Mouse (Mus musculus) lung, postnatal 14 days (tissue): ENCODE measurements around the gene Olfr709-ps1.
"Not testable (repeated sequence)": the region's sequence is repeated elsewhere in the genome, so short reads cannot be mapped to it uniquely, and the experiment has no call there.

ENCODE experiments used
- DNase-seq: peaks from one replicate; pipeline ENCODE4 v3.0.0; 2021

The Olfr709-ps1 gene

DNA sequence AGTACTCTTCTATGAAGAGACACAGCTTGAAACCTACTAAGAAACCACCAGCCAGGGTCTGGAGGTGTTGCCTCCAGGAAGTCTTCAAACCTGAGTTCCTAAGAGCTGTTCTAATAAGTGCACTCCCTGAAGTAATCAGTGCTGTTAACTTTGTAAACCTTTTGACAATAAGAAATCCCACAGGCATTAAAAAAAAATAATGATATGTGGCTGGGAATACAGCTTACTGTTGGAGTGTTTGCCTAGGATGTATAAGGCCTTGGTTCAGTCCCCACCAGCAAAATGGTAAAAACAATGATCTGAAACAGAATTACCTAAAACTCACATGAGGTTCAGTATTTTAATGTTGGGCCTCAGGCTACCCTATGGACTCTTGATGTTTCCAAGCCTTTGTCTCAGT is at the start of gene Olfr709-ps1:
Gene Olfr709-ps1, minus strand, starts transcription at position 101 of the 400 bp plus-strand sequence.
- DNase-seq, result no peak

DNA sequence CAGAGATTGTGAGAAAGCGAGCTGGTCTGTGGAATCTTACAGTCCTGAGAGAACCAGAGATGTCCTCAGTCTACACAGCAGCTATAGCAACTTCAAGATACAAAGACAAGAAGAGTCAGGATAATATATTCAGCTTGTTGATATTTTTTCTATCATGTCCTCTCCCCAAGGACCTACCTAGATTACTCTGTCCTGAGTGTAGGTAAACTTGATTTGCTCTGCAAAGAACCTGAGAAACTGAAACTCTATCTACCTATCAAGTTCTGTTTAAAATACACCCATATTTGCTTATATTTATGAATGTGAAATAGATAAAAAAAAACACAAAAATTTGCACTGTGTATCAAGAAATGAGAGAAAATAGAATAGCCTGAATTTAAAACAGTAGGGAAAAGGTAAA is 43.3 kb upstream of the Olfr709-ps1 start, which contains the start of gene Olfr711:
Gene Olfr711, minus strand, starts transcription at position 101 of the 400 bp plus-strand sequence.
- no peak for DNase-seq

DNA sequence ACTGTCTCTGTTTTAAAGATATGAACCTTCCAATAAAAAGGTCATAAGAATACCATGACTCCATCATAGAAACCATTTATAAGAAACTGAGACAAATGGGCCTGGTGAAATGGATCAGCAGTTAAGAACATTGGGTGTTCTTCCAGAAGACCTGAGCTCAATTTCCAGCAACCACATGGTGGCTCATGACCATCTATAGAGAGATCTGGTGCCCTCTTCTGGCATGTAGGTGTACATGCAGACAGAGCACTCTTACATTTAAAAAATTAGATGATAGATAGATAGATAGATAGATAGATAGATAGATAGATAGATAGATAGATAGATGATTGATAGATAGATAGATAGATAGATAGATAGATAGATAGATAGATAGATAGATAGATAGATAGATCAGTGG is 35.5 kb upstream of the Olfr709-ps1 start:
- DNase-seq, result not testable (repeated sequence)

DNA sequence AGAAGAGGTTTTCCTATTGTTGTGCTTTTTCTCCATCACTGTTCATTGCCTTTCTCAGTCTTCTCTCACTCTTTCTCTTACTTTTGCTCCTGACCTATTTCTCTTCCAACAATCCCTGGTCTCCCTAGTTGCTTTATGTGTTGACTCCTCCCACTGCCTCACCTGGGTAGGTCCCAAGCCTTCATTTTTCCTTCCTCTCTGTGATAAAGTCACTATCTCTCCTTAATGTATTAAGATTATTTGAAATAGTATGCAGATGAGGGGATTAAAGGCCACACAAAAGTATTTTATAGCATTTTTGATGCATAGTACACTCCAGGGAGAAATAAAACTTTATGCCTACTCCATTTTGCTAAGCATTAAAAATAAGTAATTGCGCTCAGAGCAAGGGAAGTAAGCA is 31.8 kb upstream of the Olfr709-ps1 start, which contains the start of gene Olfr6:
Gene Olfr6, minus strand, starts transcription at position 101 of the 400 bp plus-strand sequence.
- no peak for DNase-seq

DNA sequence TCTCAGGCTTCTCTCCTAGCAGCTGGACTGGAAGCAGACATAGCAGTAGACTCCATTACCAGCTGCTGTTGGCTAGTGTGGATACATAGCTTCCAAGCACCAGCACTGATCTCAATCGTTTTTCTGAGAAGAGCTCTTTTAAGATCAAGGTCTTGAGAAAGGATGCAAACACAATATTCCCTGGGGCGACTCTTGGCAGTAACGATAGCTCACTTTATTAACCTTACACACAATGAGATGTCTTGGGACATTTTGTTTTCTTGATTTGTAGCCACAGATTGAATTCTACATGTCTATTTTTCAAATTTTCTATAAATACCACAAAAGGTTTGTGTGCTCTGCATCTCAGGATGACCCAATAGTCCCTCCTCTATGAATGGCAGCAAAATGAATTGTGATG is 16.2 kb upstream of the Olfr709-ps1 start, which contains the start of gene Olfr710:
Gene Olfr710, minus strand, starts transcription at position 101 of the 400 bp plus-strand sequence.
- DNase-seq, result no peak

DNA sequence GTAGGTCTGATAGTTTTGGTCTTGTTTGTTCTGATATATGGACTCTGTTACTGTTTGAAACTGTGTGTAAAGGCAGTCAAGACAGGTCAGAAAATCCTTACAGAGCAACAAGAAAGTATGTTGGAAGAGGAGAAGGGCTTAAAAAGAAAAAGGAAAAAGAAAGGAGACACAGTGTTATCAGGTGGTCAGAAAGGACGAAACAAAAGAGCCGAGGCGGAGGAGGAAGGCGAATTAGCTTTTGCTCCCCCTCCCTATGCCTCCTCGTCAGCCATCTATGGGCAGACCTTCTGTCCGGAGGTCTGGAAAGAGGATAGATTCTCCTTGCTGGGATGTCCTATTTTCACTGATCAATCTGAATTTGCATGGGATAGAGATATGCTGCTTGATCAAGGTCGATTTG is 11.1 kb downstream of the Olfr709-ps1 start:
- DNase-seq, result not testable (repeated sequence)

DNA sequence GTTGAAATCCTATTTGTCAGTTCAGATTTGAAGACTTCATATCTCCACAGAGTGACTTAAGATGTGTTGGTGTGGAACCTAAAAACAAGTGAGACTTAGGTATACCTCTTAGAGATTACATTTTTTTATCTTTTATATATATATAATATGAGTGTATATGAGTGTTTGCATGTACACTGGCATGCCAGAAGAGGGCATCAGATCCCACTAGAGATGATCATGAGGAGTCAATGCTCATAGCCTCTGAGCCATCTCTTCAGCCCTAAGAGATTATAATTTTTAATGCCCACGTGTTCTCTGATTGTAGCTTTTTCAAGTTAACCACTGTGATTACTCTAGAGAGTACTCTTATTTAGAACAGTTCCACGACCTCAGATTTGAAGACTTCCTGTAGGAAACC is 24.3 kb downstream of the Olfr709-ps1 start, which contains the start of gene Olfr1532-ps1:
Gene Olfr1532-ps1, plus strand, starts transcription at position 326 of the 400 bp plus-strand sequence.
- DNase-seq, result no peak

DNA sequence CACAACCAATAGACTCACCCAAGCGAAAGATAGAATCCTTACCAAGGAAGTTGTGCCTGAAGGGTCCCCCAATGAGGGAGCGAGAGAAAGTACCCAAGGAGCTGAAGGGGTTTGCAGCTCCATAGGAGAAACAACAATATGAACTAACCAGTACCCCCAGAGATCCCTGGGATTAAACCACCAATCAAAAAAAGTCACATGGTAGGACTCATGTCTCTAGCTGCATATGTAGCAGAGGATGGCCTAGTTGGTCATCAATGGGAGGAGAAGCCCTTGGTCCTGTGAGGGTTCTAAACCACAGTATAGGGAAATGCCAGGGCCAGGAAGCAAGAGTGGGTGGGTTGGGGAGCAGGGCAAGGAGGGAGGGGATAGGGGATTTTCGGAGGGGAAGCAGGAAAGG is 30.9 kb downstream of the Olfr709-ps1 start, which contains the start of gene Olfr707:
Gene Olfr707, minus strand, starts transcription at position 101 of the 400 bp plus-strand sequence.
- not testable (repeated sequence) for DNase-seq

DNA sequence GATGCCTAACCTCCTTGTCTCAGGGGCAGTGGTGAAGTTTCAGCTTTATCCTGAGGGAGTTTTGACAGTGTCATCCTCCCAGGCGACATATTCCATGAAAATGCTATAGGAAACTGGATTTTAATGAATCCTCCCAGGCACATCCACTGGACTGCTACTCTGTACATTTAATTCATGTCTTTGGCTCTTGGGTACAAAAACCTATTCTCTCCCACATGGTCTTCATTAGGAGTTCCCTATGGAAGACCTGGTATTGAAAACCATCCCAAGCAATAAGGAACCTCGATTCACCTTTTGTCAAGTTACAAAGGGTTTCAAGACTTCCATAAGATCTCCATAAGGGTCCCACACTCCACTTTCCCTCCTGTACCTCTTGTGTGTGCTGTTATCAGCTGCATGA is 44.0 kb downstream of the Olfr709-ps1 start, which contains the start of gene Olfr706:
Gene Olfr706, minus strand, starts transcription at position 101 of the 400 bp plus-strand sequence.
- no peak for DNase-seq

DNA sequence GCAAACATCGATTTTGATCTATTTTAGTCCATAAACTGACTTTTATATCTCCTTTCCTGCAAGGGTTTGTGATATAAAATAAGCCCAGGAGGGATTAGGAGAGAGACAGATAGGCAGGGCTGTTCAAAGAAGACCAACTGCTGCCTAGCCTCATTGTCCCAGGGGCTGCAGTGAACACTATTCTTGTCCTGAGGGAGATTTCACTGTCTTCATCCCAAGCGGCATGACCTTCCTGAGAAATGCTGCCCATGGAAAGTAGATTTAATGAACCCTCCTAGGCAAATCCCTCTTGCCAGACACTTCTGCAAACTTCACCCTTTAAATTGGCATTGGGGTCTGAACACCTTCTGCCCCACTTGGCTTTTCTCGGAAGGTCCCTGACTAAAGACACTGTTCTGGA is 55.2 kb downstream of the Olfr709-ps1 start, which contains the start of gene Olfr705:
Gene Olfr705, minus strand, starts transcription at position 101 of the 400 bp plus-strand sequence.
- no peak for DNase-seq
